Mouse (Mus musculus) T-cell, adult 2 months (primary cell): ENCODE measurements around the gene Psmd10.
A peak's percentile ranks its signal among the peaks of the same experiment; 100 is the strongest.

Experiments
- DNase-seq: peaks from one replicate; pipeline ENCODE4 v3.0.0; 2022; ENCODE audit warnings: low spot score

Gene Psmd10

GRCm38 (mm10) chrX:140956272-140956940 lies at the start of gene Psmd10, which contains the start of gene Atg4a:
Gene Psmd10 (minus strand): TSS chrX:140956728.
Gene Atg4a (plus strand): TSS chrX:140956907.
- DNase-seq = peak; percentile 92

DNA sequence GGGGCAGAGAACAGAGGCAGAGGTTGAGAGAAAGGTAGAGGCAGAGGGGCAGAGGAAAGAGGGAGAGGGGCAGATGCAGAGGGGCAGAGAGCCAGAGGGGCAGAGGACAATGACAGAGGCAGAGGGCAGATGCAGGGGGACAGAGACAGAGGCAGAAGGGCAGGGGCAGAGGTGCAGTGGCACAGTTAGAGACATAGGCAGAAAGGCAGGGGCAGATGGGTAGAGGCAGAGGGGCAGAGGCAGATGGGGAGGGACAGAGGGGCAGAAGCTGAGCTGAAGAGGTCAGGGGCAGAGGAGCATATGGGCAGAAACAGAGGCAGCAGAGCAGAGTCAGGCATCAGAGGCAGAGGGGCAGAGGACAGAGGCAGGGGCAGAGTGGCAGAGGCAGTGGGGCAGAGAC lies 42.4 kb upstream of the Psmd10 start:
- DNase-seq = no peak

DNA sequence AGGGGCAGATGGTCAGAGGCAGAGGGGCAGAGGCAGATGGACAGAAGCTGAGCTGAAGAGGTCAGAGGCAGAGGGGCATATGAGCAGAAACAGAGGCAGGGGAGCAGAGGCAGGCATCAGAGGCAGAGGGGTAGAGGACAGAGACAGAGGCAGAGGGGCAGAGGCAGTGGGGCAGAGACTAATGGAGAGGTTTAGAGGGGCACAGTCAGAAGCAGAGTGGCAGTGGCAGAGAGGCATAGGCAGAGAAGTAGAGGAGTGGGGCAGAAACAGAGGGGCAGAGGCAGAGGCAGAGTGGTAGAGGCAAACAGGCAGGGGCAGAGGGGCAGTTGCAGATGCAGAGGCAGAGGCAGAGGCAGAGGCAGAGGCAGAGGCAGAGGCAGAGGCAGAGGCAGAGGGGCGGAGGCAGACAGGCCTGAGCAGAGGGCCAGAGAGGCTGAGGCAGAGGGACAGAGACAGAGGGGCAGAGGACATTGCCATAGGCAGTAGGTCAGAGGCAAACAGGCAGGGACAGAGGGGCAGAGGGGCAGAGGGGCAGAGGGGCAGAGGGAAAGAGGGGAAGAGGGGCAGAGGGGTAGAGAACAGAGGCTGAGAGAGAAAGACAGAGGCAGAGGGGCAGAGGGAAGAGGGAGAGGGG lies 41.5 kb upstream of the Psmd10 start:
- no peak for DNase-seq

DNA sequence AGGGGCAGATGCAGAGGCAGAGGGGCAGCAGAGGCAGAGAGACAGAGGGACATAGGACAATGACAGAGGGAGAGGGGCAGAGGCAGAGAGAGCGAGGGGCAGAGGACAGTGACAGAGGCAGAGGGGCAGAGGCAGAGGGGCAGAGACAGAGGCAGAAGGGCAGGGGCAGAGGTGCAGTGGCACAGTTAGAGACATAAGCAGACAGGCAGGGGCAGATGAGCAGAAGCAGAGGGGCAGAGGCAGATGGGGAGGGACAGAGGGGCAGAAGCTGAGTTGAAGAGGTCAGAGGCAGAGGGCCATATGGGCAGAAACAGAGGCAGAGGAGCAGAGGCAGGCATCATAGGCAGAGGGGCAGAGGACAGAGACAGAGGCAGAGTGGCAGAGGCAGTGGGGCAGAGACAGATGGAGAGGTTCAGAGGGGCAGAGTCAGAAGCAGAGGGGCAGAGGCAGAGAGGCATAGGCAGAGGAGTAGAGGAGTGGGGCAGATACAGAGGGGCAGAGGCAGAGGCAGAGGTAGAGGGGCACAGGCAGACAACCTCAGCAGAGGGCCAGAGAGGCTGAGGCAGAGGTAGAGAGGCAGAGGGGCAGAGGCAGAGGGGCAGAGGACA lies 40.5 kb upstream of the Psmd10 start:
- no peak for DNase-seq

GRCm38 (mm10) chrX:140985256-140985655 lies 28.7 kb upstream of the Psmd10 start:
- no peak for DNase-seq

GRCm38 (mm10) chrX:140984795-140985194 lies 28.3 kb upstream of the Psmd10 start:
- no peak for DNase-seq

- DNase-seq = no peak
These were observed 26.9 kb upstream of the Psmd10 start for GRCm38 (mm10) chrX:140983206-140983960.

GRCm38 (mm10) chrX:140980163-140980562 lies 23.6 kb upstream of the Psmd10 start:
- no peak for DNase-seq

DNA sequence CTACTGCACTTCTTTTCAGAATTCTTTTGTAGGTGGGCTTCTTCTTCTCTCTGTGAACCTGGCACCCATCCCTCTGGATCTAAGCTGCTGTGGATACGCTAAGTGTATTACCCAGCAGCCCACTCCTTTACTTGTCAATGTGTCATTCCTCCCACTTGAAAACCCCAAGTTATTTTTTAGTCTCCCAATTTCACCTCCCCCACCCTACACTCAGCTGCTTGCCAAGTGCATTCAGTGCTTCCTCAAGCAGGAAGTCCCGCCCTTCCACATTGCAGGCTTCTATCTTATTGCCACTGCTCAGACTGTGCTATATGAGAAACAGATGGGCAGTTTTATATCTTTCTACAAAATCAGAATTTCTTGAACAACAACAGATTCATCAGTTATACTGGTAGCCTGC lies 23.0 kb upstream of the Psmd10 start:
- DNase-seq = no peak

DNA sequence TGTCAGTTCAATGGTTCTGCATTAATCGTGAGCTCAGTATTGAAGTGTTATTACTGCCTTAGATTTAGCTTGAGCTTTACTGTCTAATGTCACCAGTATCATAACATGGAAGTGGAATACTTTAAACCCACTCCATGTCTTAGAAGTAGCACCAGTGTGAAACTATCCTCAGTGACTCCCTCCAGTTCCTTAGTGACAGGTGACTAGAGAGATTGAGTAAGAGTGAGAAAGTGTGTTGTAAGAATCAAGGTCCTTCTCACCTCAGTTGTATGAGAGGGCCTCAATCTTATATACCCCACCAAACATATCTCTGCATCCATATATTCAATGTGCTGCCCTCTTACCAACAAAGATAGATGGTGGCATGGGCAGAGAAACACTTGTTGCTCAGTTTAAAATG lies 22.4 kb upstream of the Psmd10 start:
- no peak for DNase-seq

GRCm38 (mm10) chrX:140956959-140957358 lies 431 bp upstream of the Psmd10 start:
- DNase-seq = no peak

GRCm38 (mm10) chrX:140953618-140954017 lies 2.9 kb downstream of the Psmd10 start:
- DNase-seq = no peak

DNA sequence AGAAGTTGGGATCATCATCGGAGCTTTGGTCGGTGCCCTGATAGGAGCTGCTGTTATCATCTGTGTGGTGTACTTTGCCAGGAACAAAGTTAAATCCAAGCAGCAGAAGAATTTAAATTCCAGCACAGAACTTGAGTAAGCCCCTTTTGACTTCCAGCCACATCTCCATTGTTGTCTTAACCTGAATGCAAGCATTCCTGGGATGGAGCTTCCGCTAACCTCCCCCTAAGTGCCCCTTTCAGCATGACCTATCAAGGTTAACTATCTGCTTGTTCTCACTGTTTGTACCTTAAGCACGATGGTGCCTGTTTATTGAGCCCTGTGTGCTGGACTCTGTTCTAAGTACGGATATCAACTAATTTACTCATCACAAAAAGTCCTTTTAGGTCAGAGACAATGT lies 20.3 kb downstream of the Psmd10 start:
- DNase-seq = no peak

- DNase-seq = no peak
These were observed 23.3 kb downstream of the Psmd10 start for GRCm38 (mm10) chrX:140933263-140933662.

GRCm38 (mm10) chrX:140932066-140932465 lies 24.5 kb downstream of the Psmd10 start:
- DNase-seq = no peak

GRCm38 (mm10) chrX:140921321-140921720 lies 35.2 kb downstream of the Psmd10 start:
- no peak for DNase-seq

DNA sequence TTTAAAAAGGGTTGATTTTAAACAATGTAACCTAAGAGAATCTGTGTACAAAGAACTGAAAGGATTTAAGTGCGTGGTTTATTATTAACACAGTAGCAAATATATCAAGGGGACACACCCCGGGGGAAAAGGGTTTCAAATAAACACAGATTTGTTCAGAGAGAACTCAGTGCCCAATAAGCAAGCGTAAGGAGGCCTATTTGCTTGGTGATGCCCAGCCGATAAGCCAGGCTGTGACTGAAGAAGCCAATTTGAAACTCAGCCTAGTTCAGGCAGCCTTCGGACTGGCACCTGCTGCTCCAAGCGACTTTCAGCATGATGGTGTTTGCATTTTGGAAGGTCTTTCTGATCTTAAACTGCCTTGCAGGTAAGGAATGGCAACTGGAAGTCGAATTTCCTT lies 49.2 kb downstream of the Psmd10 start, which contains the start of gene Vsig1:
Vsig1 (plus strand) TSS at position 249 of the 400 bp plus-strand sequence.
- DNase-seq = no peak

DNA sequence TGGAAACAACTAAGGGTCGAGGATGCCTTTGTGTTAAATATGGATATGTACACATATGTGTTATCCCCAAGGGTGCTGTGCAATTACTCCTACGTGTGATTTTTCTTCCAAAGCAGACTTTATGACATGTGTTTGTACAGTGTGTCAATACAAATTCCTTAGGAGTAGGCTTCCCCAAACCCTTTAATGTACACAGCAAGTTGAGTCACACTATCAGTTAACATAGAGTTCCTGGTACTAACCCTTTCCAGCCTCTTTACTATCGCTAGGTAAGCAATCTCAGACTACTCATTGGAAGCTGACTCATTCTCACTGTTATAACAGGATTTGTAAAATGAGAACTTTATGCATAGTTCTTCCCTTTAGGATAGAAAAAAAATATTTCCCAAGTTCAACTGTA lies 53.0 kb downstream of the Psmd10 start:
- DNase-seq = no peak
